Mouse (Mus musculus) lung, postnatal 0 days (tissue): ENCODE data around the gene Tmem171.

Source experiments
- CTCF ChIP-seq: IDR thresholded peaks from 2 replicates; pipeline ENCODE4 v1.5.1; 2016; ENCODE audit warnings: antibody characterized with exemption, mild to moderate bottlenecking
- EP300 ChIP-seq: IDR thresholded peaks from 2 replicates; pipeline ENCODE4 v1.6.1; 2016; ENCODE audit warnings: antibody characterized with exemption, mild to moderate bottlenecking, control low read depth

DNA sequence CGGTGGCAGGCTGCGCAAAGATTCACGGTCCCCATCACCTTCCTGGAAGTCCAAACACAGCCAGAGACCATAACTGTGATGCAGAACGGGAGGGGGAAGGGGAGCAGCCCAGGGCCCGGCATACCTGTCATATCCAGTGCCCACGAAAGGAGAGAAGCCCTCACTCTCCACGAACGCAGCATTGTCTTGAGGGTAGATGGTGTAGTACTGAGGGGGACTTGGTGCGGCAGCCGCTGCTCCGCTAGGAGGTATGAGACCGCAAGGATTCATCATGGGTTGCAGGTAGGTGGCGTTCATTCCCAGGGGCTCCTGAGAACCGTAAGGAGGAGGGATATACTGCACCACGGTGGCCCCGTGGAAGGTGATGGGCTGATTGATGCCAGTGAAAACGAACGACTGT lies 58.1 kb downstream of the Tmem171 start:
- TF ChIP-seq CTCF (no peak), EP300 (no peak)
